8 mouse cellular contexts compared by ENCODE assay signal in the genomic region with DNA sequence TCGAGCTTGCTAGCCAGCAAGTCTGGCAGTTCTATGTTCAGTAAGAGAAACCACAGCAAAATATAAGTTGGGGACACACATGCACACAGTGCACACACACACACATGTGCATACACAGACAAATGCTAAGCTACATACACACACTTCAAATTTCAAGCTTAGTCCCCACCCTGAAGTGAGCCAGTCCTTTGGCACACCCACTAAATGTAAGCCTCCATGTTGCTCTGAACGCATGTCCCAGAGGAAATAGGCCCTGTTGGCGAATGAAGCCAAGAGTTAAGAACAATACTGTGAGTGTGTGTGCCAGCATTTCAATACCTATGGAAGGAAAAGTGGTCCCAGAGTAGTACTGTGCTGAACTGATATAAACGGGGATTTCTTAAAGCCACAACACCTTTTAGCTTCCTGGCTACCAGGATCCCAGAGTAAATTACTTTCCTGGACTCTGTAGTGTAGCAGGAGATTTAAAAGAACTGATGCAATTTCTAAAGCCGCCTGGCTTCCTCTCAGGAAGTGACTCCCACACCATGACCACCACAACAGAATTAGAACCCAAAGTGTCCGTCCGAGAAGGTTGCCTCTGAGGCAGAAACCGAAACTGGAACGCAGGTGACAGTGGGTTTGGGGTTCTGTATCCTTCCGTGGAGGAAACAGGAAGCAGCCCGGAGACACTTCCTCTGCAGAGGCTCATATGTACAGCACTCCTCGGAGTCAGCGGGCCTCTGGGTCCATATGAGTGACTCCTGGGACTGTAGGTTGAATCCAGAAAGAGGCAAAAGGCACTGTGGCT. TPM values are rescaled to one million over a fixed set of nuclear protein-coding genes. Genes with fewer than 3 reads are reported as not detected.
DNase-seq lines count a peak whose midpoint lies in the region; ATAC-seq and TF ChIP-seq lines count a peak whose summit lies in the region.

No protein-coding gene starts in this region.

- H3K27ac ChIP-seq in intestine, embryonic 14.5 days (ENCODE audit: low read depth) = peak overlapping the region; percentile 11; the same call in 1 of the 2 replicates
- no peak overlapping the region for H3K27ac ChIP-seq in intestine, embryonic 15.5 days
- H3K27ac ChIP-seq in heart, embryonic 12.5 days (ENCODE audit: poor library complexity, severe bottlenecking) = peak overlapping the region; percentile 33
- H3K27ac ChIP-seq in small intestine, adult 2 months (ENCODE audit: insufficient read depth, low read depth, low read length) = peak overlapping the region; percentile 43
- H3K27ac ChIP-seq in forebrain, embryonic 14.5 days (ENCODE audit: low read depth, low read length) = no peak overlapping the region

- 81% methylated on average over 13 of the region's 13 CpGs for WGBS in intestine, embryonic 14.5 days
- WGBS in intestine, embryonic 15.5 days = 79% methylated on average over 13 of the region's 13 CpGs
- 76% methylated on average over 13 of the region's 13 CpGs for WGBS in heart, embryonic 12.5 days
- 68% methylated on average over 13 of the region's 13 CpGs for WGBS in small intestine, adult 2 months
- 85% methylated on average over 13 of the region's 13 CpGs for WGBS in forebrain, embryonic 14.5 days

- TF ChIP-seq CTCF in small intestine, adult 2 months (IDR thresholded peaks at IDR 0.05; ENCODE audit: extremely low read depth, insufficient read length, insufficient replicate concordance, low read depth, low read length) = no peak

- no peak overlapping the region for H3K4me3 ChIP-seq in intestine, embryonic 14.5 days (ENCODE audit: low read depth, low read length)
- H3K4me3 ChIP-seq in intestine, embryonic 15.5 days (replicated peaks) = no peak overlapping the region
- no peak overlapping the region for H3K4me3 ChIP-seq in heart, embryonic 12.5 days
- no peak overlapping the region for H3K4me3 ChIP-seq in small intestine, adult 2 months (ENCODE audit: low read depth, low read length)
- no peak overlapping the region for H3K4me3 ChIP-seq in forebrain, embryonic 14.5 days (ENCODE audit: low read depth, low read length)

- H3K9ac ChIP-seq in intestine, embryonic 14.5 days (ENCODE audit: low read length) = no peak overlapping the region
- H3K9ac ChIP-seq in intestine, embryonic 15.5 days = no peak overlapping the region
- no peak overlapping the region for H3K9ac ChIP-seq in heart, embryonic 12.5 days
- H3K9ac ChIP-seq in forebrain, embryonic 14.5 days (ENCODE audit: low read length) = no peak overlapping the region

- H3K27me3 ChIP-seq in intestine, embryonic 14.5 days (replicated peaks; ENCODE audit: control insufficient read depth, insufficient read depth, low read length) = no peaks in the 10 kb centered on the region
- H3K27me3 ChIP-seq in intestine, embryonic 15.5 days (replicated peaks) = no peaks in the 10 kb centered on the region
- no peaks in the 10 kb centered on the region for H3K27me3 ChIP-seq in heart, embryonic 12.5 days (replicated peaks)
- no peaks in the 10 kb centered on the region for H3K27me3 ChIP-seq in small intestine, adult 2 months (ENCODE audit: control insufficient read depth, insufficient read depth, low read length)
- H3K27me3 ChIP-seq in forebrain, embryonic 14.5 days (replicated peaks; ENCODE audit: control insufficient read depth, insufficient read depth, low read length) = no peaks in the 10 kb centered on the region

- no peak for TF ChIP-seq POLR2A in small intestine, adult 2 months (IDR thresholded peaks at IDR 0.05; ENCODE audit: low read depth, low read length)

- H3K9me3 ChIP-seq in intestine, embryonic 14.5 days (ENCODE audit: control insufficient read depth, low read length) = no peaks in the 10 kb centered on the region
- H3K9me3 ChIP-seq in intestine, embryonic 15.5 days = no peaks in the 10 kb centered on the region
- H3K9me3 ChIP-seq in heart, embryonic 12.5 days (replicated peaks) = no peaks in the 10 kb centered on the region
- H3K9me3 ChIP-seq in forebrain, embryonic 14.5 days (replicated peaks; ENCODE audit: control insufficient read depth, low read length) = no peaks in the 10 kb centered on the region

- ATAC-seq in intestine, embryonic 14.5 days (replicated peaks; ENCODE audit: low FRiP score, low TSS enrichment, low read depth) = no peak
- no peak for ATAC-seq in intestine, embryonic 15.5 days
- ATAC-seq in heart, embryonic 12.5 days (ENCODE audit: insufficient number of reproducible peaks, low FRiP score) = no peak
- ATAC-seq in forebrain, embryonic 14.5 days = no peak

- no peaks in the 10 kb centered on the region for H3K4me1 ChIP-seq in intestine, embryonic 14.5 days (replicated peaks; ENCODE audit: control insufficient read depth, insufficient read depth, low read length)
- no peaks in the 10 kb centered on the region for H3K4me1 ChIP-seq in intestine, embryonic 15.5 days (replicated peaks)
- H3K4me1 ChIP-seq in heart, embryonic 12.5 days (replicated peaks) = peaks cover 6% of the 10 kb centered on the region; the same call in 1 of the 2 replicates
- no peaks in the 10 kb centered on the region; the same call in 1 of the 2 replicates for H3K4me1 ChIP-seq in small intestine, adult 2 months (ENCODE audit: control insufficient read depth, insufficient read depth, insufficient read length, low read length)
- H3K4me1 ChIP-seq in forebrain, embryonic 14.5 days (ENCODE audit: control insufficient read depth, insufficient read depth, low read length) = peaks cover 4% of the 10 kb centered on the region; the same call in 1 of the 2 replicates

- no peak overlapping the region for H3K4me2 ChIP-seq in intestine, embryonic 14.5 days (ENCODE audit: low read length)
- no peak overlapping the region for H3K4me2 ChIP-seq in intestine, embryonic 15.5 days (replicated peaks)
- H3K4me2 ChIP-seq in heart, embryonic 12.5 days = no peak overlapping the region
- no peak overlapping the region for H3K4me2 ChIP-seq in forebrain, embryonic 14.5 days (ENCODE audit: low read length)

- peaks cover 5% of the 10 kb centered on the region; the same call in 1 of the 2 replicates for H3K36me3 ChIP-seq in intestine, embryonic 14.5 days (ENCODE audit: control insufficient read depth, insufficient read depth, low read length)
- no peaks in the 10 kb centered on the region for H3K36me3 ChIP-seq in intestine, embryonic 15.5 days
- no peaks in the 10 kb centered on the region; the same call in 1 of the 2 replicates for H3K36me3 ChIP-seq in heart, embryonic 12.5 days
- H3K36me3 ChIP-seq in small intestine, adult 2 months (ENCODE audit: control insufficient read depth, insufficient read depth, low read length) = peaks cover 4% of the 10 kb centered on the region
- no peaks in the 10 kb centered on the region for H3K36me3 ChIP-seq in forebrain, embryonic 14.5 days (ENCODE audit: control insufficient read depth, insufficient read depth, low read length)

- DNase-seq in intestine, embryonic 14.5 days (ENCODE audit: low spot score) = no peak
- DNase-seq in liver = peak; percentile 29
- no peak for DNase-seq in forebrain, embryonic 14.5 days (ENCODE audit: low spot score)
- DNase-seq in testis, postnatal 14 days (ENCODE audit: low spot score) = no peak
- DNase-seq in right cerebral cortex, postnatal 10 days (ENCODE audit: low spot score in 2 of 2) = no peak

RNA-seq across cellular contexts. Expression of gene Fez2, which starts 55.8 kb away (rescaled TPM):
- 43.7 and 49.6 TPM in 2 replicates for polyA plus RNA-seq in intestine, embryonic 14.5 days (2014; fragmentation: Nextera tagmentation; extraction: Ambion mirVana)
- polyA plus RNA-seq in intestine, embryonic 15.5 days (2015; fragmentation: Nextera tagmentation; extraction: Ambion mirVana) = 37.1 and 42.7 TPM in 2 replicates
- 44.7 and 46.8 TPM in 2 replicates for polyA plus RNA-seq in heart, embryonic 12.5 days (2016; fragmentation: Nextera tagmentation; extraction: Ambion mirVana)
- 13.8 and 31.7 TPM in 2 replicates for polyA plus RNA-seq in small intestine, adult 2 months (2012; rRNA removed)
- 42.6 and 45.2 TPM in 2 replicates for polyA plus RNA-seq in forebrain, embryonic 14.5 days (2014; fragmentation: Nextera tagmentation; extraction: Ambion mirVana)

Comparison
In these comparisons a context has a peak if more than half of its experiments do, and no peak if none do; other contexts are left out.
1. H3K27ac ChIP-seq: peak in intestine, embryonic 14.5 days (single experiment), heart, embryonic 12.5 days (single experiment) and small intestine, adult 2 months (single experiment); none in intestine, embryonic 15.5 days (single experiment) and forebrain, embryonic 14.5 days (single experiment).